Mouse (Mus musculus): Measurements from ENCODE around the gene Aaed1. TPM values are rescaled to one million over a fixed set of nuclear protein-coding genes. Genes with fewer than 3 reads are reported as not detected.
"Not testable (repeated sequence)": the region's sequence is repeated elsewhere in the genome, so short reads cannot be mapped to it uniquely, and the experiment has no call there.

Aaed1 gene
- total RNA-seq, 2 experiments from 2014 or later, result 3.1 to 13.0 TPM

DNA sequence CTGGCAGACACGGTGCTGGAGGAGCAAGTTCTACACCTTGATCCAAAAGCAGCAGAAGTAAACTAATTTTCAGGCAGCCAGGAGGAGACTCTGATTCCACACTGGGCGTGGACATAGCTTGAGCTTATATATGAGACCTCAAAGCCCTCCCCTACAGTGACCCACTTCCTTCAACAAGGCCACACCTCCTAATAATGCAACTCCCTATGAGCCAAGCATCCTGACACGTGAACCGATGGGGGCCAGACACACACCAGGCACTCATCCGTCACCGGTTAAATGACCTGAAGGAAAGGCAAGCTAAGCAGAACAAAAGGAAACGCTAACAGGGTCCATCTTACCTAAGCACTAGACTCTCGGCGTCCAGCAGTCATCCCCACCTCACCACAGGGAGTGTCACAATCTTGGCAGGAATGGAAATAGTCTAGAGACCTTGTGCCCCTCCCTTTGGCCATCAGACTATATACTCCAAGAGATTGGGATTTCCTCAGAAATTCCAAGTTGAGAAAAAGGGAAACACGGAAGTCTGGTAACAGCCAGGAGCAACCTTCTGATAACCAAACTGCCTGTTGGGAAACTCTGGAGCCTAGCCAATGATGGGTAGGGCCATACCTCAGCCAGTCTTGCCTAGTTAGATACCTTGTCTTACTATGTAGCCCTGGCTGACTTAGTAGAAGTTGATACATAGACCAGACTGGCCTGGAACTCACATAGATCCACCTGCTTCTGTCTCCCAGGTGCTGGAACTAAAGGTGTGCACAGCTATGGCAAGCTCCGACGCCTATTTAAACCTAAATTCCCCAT is 55.3 kb downstream of the Aaed1 start:
- ATAC-seq (replicated peaks; ENCODE audit: low FRiP score, poor library complexity, severe bottlenecking), result no peak

DNA sequence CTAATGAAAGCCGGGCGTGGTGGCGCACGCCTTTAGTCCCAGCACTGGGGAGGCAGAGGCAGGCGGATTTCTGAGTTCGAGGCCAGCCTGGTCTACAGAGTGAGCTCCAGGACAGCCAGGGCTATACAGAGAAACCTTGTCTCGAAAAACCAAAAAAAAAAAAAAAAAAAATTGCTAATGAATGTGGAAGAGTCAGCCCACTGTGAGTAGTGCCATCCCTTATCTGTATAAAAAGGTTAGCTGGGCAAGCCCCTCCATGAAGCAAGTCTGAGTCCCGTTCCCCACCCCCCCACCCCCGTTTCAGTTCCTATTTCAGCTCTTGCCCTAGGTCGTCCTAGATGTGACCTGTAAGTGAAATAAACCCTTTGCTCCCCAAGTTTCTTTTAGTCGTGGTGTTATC is 58.3 kb downstream of the Aaed1 start:
- ATAC-seq (replicated peaks; ENCODE audit: low FRiP score, poor library complexity, severe bottlenecking), result not testable (repeated sequence)

DNA sequence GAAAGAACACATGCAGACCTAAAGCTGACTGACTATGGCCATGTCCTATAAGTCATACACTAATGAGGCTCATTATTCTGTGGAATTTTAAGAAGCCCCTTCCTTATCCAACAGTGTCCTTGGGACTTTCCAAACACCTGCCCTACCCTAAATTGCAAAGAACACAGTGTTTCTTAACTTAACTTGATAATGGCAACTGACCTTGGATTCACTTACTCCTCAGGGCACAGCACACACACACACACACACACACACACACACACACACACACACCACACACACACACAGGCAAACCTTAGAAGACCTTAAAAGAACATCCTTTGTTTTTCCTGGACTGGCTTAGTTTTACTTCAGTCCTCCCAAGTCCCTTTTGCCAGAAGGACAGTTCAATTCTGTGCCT is 58.8 kb downstream of the Aaed1 start:
- no peak for ATAC-seq (replicated peaks; ENCODE audit: low FRiP score, poor library complexity, severe bottlenecking)

DNA sequence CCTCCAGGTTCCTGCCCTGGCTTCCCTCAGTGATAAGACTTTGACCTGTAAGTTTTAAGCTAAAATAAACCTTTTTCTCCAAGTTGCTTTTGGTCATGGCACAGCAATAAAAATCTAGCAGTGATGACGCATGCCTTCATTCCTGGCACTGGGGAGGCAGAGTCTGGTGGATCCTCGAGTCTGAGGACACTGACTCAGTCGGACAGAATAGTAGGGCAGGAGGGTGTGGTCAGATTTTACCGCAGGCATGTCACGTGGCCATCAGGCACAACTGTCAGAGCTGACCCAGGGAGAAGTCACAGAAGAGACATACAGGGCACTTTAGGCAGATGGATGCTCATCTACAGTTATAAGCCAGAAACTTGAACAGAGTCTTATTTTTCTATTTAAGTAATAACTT is 60.4 kb downstream of the Aaed1 start:
- ATAC-seq (replicated peaks; ENCODE audit: low FRiP score, poor library complexity, severe bottlenecking), result no peak

DNA sequence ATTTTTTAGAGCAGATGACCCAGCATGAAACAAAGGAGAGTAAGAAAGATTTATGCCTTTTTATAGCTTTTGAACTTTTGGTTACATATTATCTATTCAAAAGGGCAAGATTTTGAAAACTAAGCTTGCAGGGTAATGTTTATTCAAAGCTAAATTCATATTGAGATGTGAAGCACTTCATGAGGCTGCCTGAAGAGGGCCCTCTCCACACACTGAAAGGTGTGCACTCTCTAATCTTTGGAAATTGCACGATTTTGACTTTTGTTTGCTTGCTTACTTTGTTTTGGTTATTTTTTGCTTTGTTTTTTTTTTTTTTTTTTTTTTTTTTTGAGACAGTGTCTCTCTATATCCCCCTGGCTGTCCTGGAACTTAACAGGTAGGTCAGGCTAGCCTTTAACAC is 62.1 kb downstream of the Aaed1 start:
- ATAC-seq (replicated peaks; ENCODE audit: low FRiP score, poor library complexity, severe bottlenecking), result no peak

DNA sequence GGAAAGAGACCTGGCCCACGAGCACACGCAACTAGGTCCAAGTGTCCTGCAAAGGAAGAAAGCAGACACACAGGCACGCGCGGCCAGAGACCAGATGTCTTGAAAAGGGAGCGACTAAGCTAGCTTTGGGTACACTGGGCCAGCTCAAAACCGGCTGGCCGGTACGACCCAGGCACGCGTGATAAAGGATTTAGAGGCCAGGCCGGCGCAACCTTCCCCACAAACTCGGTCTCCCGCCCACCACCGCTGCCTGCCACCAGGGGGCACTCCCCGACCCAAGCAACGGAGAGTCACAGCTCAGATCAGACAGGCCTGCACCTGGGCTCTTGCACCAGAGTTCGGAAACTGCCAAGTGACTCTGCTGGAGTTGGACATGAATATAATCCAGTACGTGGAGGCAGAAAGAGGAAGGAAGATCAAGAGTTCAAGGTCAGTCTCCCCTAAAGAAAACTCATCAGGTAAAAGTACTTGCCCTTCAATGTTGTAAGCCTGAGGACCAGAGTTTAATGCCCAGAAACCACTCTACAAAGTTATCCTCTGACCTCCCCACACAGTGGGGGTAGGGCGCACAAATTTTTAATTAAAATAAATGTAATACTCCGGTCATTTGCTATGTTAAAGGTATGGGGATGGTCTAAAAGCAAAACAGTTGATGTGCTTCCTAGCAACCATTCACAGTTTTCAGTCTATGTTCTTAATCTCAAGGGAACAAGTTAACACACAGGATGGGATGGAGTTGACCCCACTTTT is 63.6 kb downstream of the Aaed1 start:
- ATAC-seq (replicated peaks; ENCODE audit: low FRiP score, poor library complexity, severe bottlenecking), result peak; percentile 98

DNA sequence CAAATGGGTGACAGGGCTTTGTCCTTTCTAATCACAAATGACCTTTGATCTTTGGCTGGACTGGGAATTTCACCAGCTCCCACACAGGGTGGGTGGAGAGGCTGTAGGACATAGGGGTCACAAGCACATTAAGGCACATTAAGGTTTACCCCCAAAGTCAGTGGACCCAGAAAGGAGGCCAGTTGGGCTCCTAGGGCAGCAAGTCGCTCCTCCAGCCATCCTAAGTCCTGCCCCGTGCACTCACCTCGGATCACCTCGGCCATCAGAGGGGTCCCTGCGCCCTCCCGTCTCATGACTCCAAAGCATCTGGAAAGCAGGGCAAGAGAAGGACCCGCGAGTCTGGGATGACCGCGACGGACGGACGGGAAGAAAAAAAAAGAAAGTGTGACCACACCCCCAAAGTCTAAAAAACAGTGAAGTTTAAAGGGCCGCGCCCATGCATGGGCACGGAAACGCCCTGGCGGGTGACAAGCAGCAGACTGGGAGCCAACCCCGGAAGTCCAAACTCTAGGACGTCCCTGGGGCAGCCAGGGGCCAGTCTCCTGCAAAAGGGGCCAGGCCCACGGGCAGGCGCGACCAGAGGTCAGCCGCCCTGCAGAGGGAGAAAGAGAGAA is 64.2 kb downstream of the Aaed1 start:
- ATAC-seq (replicated peaks; ENCODE audit: low FRiP score, poor library complexity, severe bottlenecking), result peak; percentile 82

DNA sequence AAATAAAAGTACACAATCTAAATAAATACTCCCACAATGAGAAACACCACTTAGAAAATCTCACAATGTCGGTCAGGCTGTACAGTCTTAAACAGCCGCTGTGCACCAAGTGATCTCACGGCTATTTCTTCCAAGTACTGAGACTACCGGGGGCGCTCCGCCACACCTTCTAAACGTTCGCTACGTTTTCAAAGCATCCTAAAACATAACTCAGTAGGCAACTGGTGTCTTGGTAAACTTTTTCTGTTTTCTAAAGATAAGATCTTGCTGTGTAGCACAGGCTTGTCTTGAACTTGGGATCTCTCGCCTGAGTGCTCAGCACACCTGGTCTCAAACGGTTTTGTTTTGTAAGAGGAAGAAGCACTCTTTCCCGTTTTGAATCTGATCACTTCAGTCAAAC is 66.4 kb downstream of the Aaed1 start:
- no peak for ATAC-seq (replicated peaks; ENCODE audit: low FRiP score, poor library complexity, severe bottlenecking)

DNA sequence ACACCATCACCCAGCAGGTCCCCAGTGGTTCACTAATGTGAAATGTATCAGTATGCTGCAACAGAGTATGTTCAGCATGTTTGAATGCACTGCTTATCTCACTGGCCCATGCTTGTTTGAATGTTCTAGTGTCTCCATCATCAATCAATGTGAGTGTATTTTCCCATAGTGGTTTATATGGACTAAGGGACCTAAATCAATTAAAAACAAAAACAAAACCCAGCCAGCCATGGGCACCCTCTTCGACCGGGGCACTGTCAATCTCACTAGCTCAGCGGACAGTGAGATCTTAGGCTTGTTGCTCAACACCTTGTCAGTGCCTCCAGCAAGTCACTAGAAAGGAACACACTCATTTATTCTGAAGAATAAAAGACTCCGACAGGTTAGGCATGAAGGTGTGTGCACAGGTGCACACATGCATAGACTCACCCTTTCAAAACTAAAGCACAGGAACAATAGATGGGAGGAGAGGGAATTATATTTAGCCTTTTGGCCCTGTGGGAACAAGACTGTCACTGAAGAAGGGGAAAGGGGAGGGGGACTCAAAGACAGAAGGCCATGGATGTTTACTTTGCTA is 67.7 kb downstream of the Aaed1 start:
- ATAC-seq (replicated peaks; ENCODE audit: low FRiP score, poor library complexity, severe bottlenecking), result no peak

DNA sequence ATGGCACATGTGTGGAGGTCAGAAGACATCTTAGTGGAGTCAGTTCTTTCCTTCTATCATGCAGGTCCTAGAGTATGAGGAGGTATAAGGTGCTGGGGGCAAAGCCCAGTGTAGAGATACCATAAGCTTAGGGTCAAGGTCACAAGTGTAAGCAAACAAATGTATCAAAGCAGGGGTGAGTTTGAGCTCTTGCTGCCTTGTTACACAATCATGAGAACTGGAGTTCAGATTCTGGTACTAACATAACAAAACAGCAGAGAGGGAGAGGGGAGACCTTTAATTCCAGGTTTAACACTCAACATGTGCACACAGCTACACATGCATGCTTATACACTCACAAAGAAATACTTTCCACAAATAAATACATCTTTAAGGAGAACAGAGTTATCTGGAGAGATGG is 69.8 kb downstream of the Aaed1 start:
- no peak for ATAC-seq (replicated peaks; ENCODE audit: low FRiP score, poor library complexity, severe bottlenecking)

DNA sequence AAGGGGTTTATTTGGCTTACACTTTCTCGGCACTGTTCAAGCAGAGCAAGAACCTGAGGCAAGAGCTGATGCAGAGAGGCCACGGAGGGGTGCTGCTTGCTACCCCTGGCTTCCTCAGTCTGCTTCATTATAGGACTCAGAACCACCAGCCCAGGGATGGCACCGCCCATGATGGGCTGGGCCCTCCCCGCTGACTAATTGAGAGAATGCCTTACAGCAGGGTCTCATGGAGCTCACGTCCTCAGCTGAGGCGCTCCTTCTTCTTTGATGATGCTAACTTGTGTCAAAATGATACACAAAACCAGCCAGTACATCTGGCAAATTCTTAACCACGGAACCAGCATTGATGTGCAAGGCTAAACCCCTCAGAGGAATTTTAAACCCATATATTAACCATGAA is 71.9 kb downstream of the Aaed1 start:
- no peak for ATAC-seq (replicated peaks; ENCODE audit: low FRiP score, poor library complexity, severe bottlenecking)

DNA sequence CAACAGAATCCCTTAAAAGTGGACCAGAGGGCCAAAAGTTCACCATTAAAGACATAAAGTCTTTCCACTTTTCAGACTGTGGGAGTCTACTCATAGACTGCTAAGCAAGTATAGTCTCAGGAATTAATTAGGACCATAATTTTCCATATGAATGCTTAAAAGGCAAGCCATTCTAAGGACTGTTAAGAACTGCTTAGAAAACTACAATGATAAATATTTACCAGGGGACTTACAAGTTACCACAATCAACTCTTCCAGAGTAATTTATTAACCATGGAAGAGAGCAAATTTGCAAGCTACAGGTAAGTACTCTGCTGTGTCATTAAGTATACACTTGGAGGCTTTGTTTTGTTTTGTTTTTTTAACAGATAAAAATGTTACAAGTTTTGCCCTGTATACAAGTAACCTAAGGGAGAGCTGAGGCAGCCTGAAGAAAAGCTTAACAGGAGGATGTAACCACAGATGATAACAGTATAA is 74.8 kb downstream of the Aaed1 start:
- ATAC-seq (replicated peaks; ENCODE audit: low FRiP score, poor library complexity, severe bottlenecking), result no peak

DNA sequence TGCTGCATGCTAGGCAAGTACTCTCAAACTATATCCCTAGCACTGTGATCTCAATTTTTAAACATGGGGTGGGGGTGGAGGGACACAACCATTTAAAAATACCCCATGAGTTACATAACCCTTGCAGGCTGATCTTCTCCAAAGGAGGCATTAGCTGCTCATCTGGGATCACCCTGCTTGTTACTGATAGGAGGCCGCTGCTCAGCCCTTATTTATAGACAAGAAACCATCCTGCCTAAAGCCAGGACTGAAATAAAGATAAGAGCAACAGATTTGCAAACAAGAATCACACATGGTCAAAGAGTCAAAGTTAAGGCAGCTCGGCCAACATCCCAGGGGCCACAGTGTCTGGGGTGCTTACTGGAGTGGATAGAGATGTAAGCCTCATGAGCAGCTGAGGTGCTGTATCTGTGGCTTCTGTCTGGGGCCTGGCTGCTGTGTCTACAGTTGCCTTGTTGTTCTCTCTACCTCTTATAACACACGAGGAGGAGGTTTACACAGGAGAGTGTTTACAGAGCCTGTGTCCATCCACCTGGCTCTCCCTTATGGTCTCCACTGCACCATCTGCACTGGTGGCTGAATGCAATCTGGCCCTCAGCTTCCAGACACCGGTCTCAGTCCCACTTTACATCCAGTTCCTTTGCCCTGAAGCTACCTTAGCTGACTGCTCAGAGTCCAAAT is 75.4 kb downstream of the Aaed1 start:
- no peak for ATAC-seq (replicated peaks; ENCODE audit: low FRiP score, poor library complexity, severe bottlenecking)

DNA sequence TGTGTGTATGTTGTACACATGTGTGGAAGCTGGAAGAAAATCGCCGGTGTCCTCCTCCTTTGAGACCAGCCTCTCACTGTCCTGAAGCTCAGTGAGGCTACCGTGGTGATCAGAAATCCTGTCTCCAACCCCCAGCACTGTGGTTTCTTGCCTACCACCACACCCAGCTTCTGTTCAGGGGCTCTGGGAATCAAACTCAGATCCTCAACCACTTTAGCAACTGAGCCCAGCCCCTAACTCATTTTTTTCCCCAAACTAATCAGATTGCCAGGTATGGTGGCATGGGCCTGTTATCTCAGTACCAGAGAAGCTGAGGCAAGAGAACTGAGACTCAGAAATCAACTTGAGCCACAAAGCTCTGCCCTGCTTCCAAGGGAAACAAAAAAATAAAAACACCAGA is 76.7 kb downstream of the Aaed1 start:
- no peak for ATAC-seq (replicated peaks; ENCODE audit: low FRiP score, poor library complexity, severe bottlenecking)

DNA sequence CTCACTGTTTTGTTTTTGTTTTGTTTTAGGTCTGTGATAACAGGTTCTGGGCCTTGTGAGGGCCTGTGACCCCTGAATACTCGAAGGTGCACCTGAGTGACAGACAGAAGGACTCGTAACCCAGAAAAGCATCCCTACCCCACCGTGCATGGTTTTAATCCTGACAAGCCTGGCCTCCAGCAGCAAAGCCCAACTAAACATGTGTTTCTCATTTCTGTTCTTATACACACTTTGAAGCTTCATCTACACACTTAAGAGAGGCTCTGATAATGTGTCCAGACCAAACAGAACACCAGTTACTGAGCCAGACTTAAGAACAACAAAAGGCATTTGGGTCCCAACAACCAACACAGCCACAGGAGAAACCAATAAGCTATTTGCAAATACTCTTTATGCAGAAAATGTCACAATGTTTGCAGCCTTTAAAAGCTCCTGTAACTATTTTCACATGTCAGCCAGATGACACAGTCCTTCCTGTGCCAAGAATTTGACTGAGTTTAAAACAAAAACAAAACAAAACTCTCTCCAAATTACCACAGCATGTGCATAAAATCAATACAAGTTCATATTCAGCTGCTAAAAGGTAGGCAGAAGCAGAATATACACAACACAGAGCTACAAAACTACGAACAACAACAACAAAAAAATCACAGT is 77.3 kb downstream of the Aaed1 start:
- no peak for ATAC-seq (replicated peaks; ENCODE audit: low FRiP score, poor library complexity, severe bottlenecking)

DNA sequence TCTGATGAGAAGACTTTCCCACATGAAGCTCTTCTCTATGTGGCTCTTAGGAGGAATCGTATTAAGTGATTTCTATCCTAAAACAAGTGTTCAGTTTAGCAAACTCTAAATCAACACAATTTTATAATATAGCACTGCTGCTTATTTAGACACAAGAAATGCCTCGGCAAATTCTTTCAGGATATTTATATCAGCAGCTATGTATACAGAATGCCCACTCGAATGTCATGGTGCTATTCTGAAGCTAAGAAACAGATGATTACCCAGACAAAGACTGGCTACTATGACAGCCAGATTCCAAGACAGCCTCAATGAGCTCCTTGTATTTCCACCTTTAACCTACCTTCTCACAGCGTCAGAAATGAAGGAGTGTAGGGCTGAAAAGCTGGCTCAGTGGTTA is 79.4 kb downstream of the Aaed1 start:
- ATAC-seq (replicated peaks; ENCODE audit: low FRiP score, poor library complexity, severe bottlenecking), result no peak

DNA sequence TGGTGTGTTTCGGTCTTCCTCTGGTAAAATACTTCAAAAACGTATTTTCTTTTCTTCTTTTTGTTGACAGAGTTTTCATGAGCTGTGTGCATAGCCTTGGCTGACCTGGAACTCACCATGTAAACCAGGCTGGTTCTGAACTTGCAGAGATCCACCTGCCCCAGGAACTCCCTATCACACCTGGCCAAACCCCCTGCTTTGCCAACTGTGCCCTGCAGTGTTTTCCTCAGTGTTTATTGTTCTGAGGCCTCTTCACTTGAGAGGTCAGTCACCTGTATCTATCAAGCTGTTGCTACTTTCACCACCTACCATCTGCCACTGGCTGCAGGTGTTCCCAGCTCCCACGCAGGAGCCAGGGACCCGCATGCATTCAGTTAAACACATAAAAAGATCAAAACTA is 85.8 kb downstream of the Aaed1 start:
- ATAC-seq (replicated peaks; ENCODE audit: low FRiP score, poor library complexity, severe bottlenecking), result no peak

DNA sequence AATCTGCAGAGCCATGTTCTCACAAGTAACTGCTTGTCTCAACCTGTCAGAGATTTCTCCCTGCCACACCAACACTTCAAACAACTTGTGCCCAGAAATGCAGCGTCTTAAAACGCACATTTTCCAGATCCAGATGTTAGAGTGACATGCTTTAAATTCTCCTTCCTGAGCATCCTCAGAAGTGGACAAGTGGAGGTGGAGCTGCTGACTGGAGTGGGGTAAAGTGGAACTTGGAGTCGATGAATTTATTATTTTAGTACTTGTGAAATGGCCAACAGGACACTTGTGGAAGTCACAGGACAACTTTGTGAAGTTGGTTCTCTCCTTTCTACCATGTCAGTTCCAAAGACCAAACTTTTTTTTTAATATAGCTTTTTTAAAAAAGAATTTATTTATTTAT is 86.8 kb downstream of the Aaed1 start:
- ATAC-seq (replicated peaks; ENCODE audit: low FRiP score, poor library complexity, severe bottlenecking), result no peak

All from erythroblast, adult 5-6 weeks (primary cell).